Mouse (Mus musculus) small intestine, adult 2 months (tissue): ENCODE data around the gene Cdk15. TPM values are rescaled to one million over a fixed set of nuclear protein-coding genes. Genes with fewer than 3 reads are reported as not detected.

Experiments used
- H3K27ac ChIP-seq: fragments of 200-500 bp; 2 replicates; pipeline ENCODE4 v1.5.1; 2012; ENCODE audit warnings: low read depth, low read length, control low read depth, inconsistent platforms; ENCODE audit not compliant: insufficient read depth
- H3K27me3 ChIP-seq: fragments of 200-500 bp; 2 replicates; pipeline ENCODE4 v1.6.1; 2012; ENCODE audit warnings: mild to moderate bottlenecking, moderate library complexity, low read length, inconsistent platforms; ENCODE audit not compliant: control insufficient read depth, insufficient read depth
- H3K36me3 ChIP-seq: fragments of 200-500 bp; 2 replicates; pipeline ENCODE4 v1.6.1; 2012; ENCODE audit warnings: mild to moderate bottlenecking, low read length, control low read depth, inconsistent platforms; ENCODE audit not compliant: control insufficient read depth, insufficient read depth
- H3K4me1 ChIP-seq: fragments of 200-500 bp; 2 replicates; pipeline ENCODE4 v1.6.1; 2012; ENCODE audit warnings: low read length, inconsistent platforms, mixed read lengths; ENCODE audit not compliant: control insufficient read depth, insufficient read depth, insufficient read length
- H3K4me3 ChIP-seq: fragments of 200-500 bp; 2 replicates; pipeline ENCODE4 v1.5.1; 2012; ENCODE audit warnings: low read depth, mild to moderate bottlenecking, control low read depth, inconsistent platforms, low read length, moderate library complexity
- CTCF ChIP-seq: fragments of 200-500 bp; IDR thresholded peaks from 2 replicates; pipeline ENCODE4 v1.5.1; 2012; ENCODE audit warnings: low read depth, mild to moderate bottlenecking, control low read depth, inconsistent platforms, low read length, moderate library complexity, mixed read lengths; ENCODE audit not compliant: insufficient replicate concordance, insufficient read length; ENCODE audit errors: extremely low read depth
- POLR2A ChIP-seq: fragments of 200-500 bp; IDR thresholded peaks from 2 replicates; pipeline ENCODE4 v1.6.1; 2012; ENCODE audit warnings: low read depth, mild to moderate bottlenecking, control low read depth, inconsistent platforms, low read length, moderate library complexity
- WGBS: fragments of 180-500 bp; shearing (Covaris S2); methylation state at CpG from one replicate; pipeline ENCODE4 v1.1.7; 2018; 5-methylcytosine and 5-hydroxymethylcytosine counted together
- polyA plus RNA-seq: library from polyadenylated mRNA; depleted of rRNA; stranded (reverse); fragments of >200 nt; gene quantifications from 2 replicates; pipeline ENCODE4 v1.2.3, GENCODE M21; 2012

Gene Cdk15
- polyA plus RNA-seq, 1 experiment = not detected

GRCm38 (mm10) chr1:59317397-59317796 is 60.7 kb downstream of the Cdk15 start:
- peaks cover 23% of the 10 kb centered on the region for H3K4me1 ChIP-seq
- H3K27ac ChIP-seq = peak overlapping the region; percentile 57; the same call in 1 of the 2 replicates
- H3K27me3 ChIP-seq = no peaks in the 10 kb centered on the region
- 24% methylated on average over 1 of the region's 1 CpGs for WGBS
- no peak overlapping the region for H3K4me3 ChIP-seq
- H3K36me3 ChIP-seq = no peaks in the 10 kb centered on the region
- TF ChIP-seq POLR2A = no peak; the same call in 1 of the 2 replicates
- TF ChIP-seq CTCF = no peak

- H3K27ac ChIP-seq = no peak overlapping the region
- no peaks in the 10 kb centered on the region for H3K27me3 ChIP-seq
- H3K4me1 ChIP-seq = peaks cover 23% of the 10 kb centered on the region
- no peak overlapping the region for H3K4me3 ChIP-seq
- no peak for TF ChIP-seq POLR2A
- no peak for TF ChIP-seq CTCF
- WGBS = 88% methylated on average over 5 of the region's 5 CpGs
- H3K36me3 ChIP-seq = no peaks in the 10 kb centered on the region
These were observed 62.2 kb downstream of the Cdk15 start for GRCm38 (mm10) chr1:59318878-59319277.

- TF ChIP-seq CTCF = no peak
- TF ChIP-seq POLR2A = no peak
- H3K36me3 ChIP-seq = no peaks in the 10 kb centered on the region
- H3K27ac ChIP-seq = peak overlapping the region; percentile 78
- no peaks in the 10 kb centered on the region for H3K27me3 ChIP-seq
- no peak overlapping the region for H3K4me3 ChIP-seq
- 32% methylated on average over 9 of the region's 9 CpGs for WGBS
- peaks cover 23% of the 10 kb centered on the region for H3K4me1 ChIP-seq
These were observed 64.6 kb downstream of the Cdk15 start for GRCm38 (mm10) chr1:59321076-59321879.

- TF ChIP-seq CTCF = no peak
- no peak for TF ChIP-seq POLR2A
- Histone ChIP-seq H3K27ac (peak overlapping the region; percentile 78), H3K4me3 (no peak overlapping the region), H3K4me1 (peaks cover 23% of the 10 kb centered on the region), H3K36me3 (no peaks in the 10 kb centered on the region), H3K27me3 (no peaks in the 10 kb centered on the region)
- WGBS = 45% methylated on average over 9 of the region's 9 CpGs
These were observed 65.5 kb downstream of the Cdk15 start for GRCm38 (mm10) chr1:59321880-59322836.

- Histone ChIP-seq H3K4me3 (no peak overlapping the region), H3K4me1 (peaks cover 3% of the 10 kb centered on the region), H3K27me3 (no peaks in the 10 kb centered on the region), H3K36me3 (no peaks in the 10 kb centered on the region), H3K27ac (no peak overlapping the region)
- 83% methylated on average over 10 of the region's 10 CpGs for WGBS
- TF ChIP-seq CTCF (no peak), POLR2A (no peak)
These were observed 70.2 kb downstream of the Cdk15 start for GRCm38 (mm10) chr1:59326854-59327395.

- no peak overlapping the region for H3K27ac ChIP-seq
- H3K4me3 ChIP-seq = no peak overlapping the region
- TF ChIP-seq POLR2A = no peak
- no peaks in the 10 kb centered on the region for H3K36me3 ChIP-seq
- no peaks in the 10 kb centered on the region for H3K4me1 ChIP-seq
- no peaks in the 10 kb centered on the region for H3K27me3 ChIP-seq
- WGBS = 57% methylated on average over 13 of the region's 13 CpGs
These were observed 76.2 kb downstream of the Cdk15 start for GRCm38 (mm10) chr1:59332737-59333385.

- WGBS = 77% methylated on average over 5 of the region's 5 CpGs
- H3K27ac ChIP-seq = no peak overlapping the region
- no peaks in the 10 kb centered on the region for H3K4me1 ChIP-seq
- TF ChIP-seq POLR2A (no peak), CTCF (no peak)
- no peaks in the 10 kb centered on the region for H3K36me3 ChIP-seq
- H3K27me3 ChIP-seq = no peaks in the 10 kb centered on the region
- H3K4me3 ChIP-seq = no peak overlapping the region
These were observed 76.7 kb downstream of the Cdk15 start for GRCm38 (mm10) chr1:59333386-59333759.
